Mouse (Mus musculus): ENCODE data around the gene Cstf1. TPM values are rescaled to one million over a fixed set of nuclear protein-coding genes. Genes with fewer than 3 reads are reported as not detected.
A peak's percentile ranks its signal among the peaks of the same experiment; 100 is the strongest.

The Cstf1 gene
- 30.3 and 37.6 TPM in 2 replicates for total RNA-seq (2014; rRNA removed)
- polyA plus RNA-seq (2015; fragmentation: Nextera tagmentation; extraction: Ambion mirVana): 28.9 and 29.3 TPM in 2 replicates

DNA sequence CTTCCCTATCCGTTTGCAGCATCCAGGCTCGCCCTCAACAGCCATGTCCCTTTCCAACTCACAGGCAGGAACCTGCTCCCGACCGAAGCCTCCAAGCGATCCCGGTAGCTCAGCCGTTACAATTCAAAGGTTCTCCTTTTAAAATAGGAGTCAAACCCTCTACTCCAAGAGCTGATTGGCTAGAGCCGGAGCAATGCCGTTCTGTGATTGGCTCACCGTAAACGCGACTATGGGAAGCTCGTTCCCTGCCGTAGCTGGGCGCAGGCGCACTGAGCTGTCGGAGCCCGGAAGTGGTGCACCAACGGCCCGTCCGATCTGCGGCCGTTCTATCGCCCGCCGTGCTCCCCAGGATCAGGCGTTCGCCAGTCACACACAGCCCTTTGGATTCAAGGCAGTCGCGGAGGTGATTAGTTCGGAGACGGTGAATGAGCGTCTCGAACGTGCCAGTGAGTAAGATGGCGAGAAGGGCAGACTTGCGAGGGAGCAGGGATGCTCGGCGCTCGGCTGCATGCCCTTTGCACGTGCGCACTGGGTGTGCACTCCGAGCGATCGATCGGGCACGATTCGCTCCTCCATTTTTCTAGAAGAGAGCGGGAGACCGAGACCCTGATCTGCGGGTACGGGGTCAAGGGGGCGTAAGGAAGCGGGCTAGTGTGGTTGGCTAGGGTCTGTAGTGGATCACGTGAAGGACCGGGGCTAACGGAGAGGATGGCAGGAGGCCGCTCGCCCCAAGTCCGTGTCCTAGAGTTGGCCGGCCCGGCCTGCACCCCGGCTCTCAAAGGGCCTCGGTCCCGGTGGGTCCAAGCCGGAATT, at the start of gene Cstf1, which contains the start of gene Aurka:
Gene Cstf1, plus strand, starts transcription at position 271 of the 813 bp plus-strand sequence.
Gene Aurka, minus strand, starts transcription at position 125 of the 813 bp plus-strand sequence.
- DNase-seq (peak; percentile 98), ATAC-seq (peak; percentile 99)
- Histone ChIP-seq H3K4me3 (ENCODE audit: low read depth, low read length) (peak within 1 kb of the TSS; percentile 84), H3K9me3 (ENCODE audit: low read length) (no peaks in the 10 kb centered on the region), H3K9ac (peak within 1 kb of the TSS; percentile 87), H3K36me3 (ENCODE audit: insufficient read depth) (peaks cover 23% of the 10 kb centered on the region), H3K27me3 (ENCODE audit: insufficient read depth, low read length) (no peaks in the 10 kb centered on the region), H3K27ac (ENCODE audit: low read depth, low read length) (peak within 1 kb of the TSS; percentile 92), H3K4me1 (ENCODE audit: insufficient read depth) (peaks cover 9% of the 10 kb centered on the region; the same call in 1 of the 2 replicates), H3K4me2 (ENCODE audit: low read depth) (peak within 1 kb of the TSS; percentile 88)
- TF ChIP-seq CTCF (IDR thresholded peaks at IDR 0.05; ENCODE audit: low read depth): no peak
- under 1% methylated on average over 66 of the region's 66 CpGs for WGBS

DNA sequence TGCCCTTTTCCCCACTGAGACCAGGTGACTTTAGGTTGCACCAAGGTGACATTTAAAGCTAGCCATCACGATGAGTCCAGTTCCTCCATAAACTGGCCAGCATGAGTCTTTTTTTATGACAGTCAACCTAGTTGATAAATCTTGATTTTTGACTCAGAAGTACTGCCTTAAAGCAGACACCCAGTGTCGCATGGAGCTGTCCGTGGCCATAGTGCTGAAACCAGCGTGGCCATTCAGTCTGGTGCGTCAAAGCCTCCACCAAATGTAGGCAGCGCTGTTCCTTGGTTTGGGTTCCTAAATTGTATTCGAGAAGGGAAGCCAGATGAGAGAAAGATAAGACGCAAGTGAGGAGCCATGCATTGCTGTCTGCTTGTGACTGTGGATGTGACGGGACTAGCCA, 49.6 kb upstream of the Cstf1 start:
- Histone ChIP-seq H3K4me1 (ENCODE audit: insufficient read depth) (no peaks in the 10 kb centered on the region), H3K9me3 (ENCODE audit: low read length) (no peaks in the 10 kb centered on the region), H3K4me2 (ENCODE audit: low read depth) (no peak overlapping the region), H3K27me3 (ENCODE audit: insufficient read depth, low read length) (no peaks in the 10 kb centered on the region), H3K4me3 (ENCODE audit: low read depth, low read length) (no peak overlapping the region), H3K27ac (ENCODE audit: low read depth, low read length) (no peak overlapping the region), H3K9ac (no peak overlapping the region), H3K36me3 (ENCODE audit: insufficient read depth) (no peaks in the 10 kb centered on the region)
- no peak for TF ChIP-seq CTCF (IDR thresholded peaks at IDR 0.05; ENCODE audit: low read depth)
- WGBS: 29% methylated on average over 9 of the region's 9 CpGs
- ATAC-seq (no peak), DNase-seq (no peak)

DNA sequence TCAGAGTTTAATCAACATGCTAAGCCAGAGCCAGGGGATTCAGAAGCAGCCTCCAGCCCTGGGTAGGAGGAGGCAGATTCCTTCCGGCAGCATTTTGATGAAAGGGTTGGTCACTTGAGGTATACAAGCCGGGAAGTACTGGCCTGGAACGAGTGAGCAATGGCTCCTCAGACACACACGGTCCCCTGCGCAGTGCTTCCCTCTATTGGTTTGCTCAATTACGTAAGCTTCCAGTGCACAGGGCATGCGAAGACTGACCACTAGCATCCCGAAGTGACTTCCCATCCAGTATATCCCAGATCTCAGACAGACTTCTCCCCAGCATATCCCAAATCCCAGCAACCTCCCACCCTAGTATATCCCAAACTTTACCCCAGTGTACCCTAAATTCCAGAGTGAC, 42.2 kb upstream of the Cstf1 start:
- WGBS: 50% methylated on average over 8 of the region's 8 CpGs
- H3K27ac ChIP-seq (ENCODE audit: low read depth, low read length): no peak overlapping the region
- H3K9ac ChIP-seq: no peak overlapping the region
- ATAC-seq (no peak), DNase-seq (no peak)
- TF ChIP-seq CTCF (IDR thresholded peaks at IDR 0.05; ENCODE audit: low read depth): peak; percentile 25; the same call in 1 of the 2 replicates
- H3K27me3 ChIP-seq (ENCODE audit: insufficient read depth, low read length): no peaks in the 10 kb centered on the region
- no peaks in the 10 kb centered on the region for H3K9me3 ChIP-seq (ENCODE audit: low read length)
- no peaks in the 10 kb centered on the region for H3K36me3 ChIP-seq (ENCODE audit: insufficient read depth)
- no peak overlapping the region for H3K4me2 ChIP-seq (ENCODE audit: low read depth)
- no peaks in the 10 kb centered on the region for H3K4me1 ChIP-seq (ENCODE audit: insufficient read depth)
- H3K4me3 ChIP-seq (ENCODE audit: low read depth, low read length): no peak overlapping the region

DNA sequence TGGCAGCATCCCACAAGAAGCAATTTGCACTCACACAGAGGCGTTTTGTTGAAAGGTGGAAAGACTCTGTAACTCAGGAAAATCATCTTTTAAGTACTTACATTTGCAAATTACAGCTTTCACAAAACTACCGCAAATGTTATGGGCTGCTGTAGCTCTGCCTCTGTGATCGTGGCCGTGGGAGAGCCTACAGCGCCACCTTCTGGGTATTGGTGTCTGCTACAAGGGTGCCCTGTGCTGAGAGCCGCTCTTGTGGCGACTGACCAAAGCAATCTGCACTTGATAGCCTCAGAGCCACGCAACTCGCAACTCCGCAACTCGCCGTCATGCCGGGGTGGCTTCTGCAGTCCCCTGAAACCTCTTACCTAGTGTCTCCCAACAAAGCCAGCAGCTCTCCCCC, 41.3 kb upstream of the Cstf1 start:
- Histone ChIP-seq H3K27me3 (ENCODE audit: insufficient read depth, low read length) (no peaks in the 10 kb centered on the region), H3K9me3 (ENCODE audit: low read length) (no peaks in the 10 kb centered on the region), H3K36me3 (ENCODE audit: insufficient read depth) (no peaks in the 10 kb centered on the region), H3K9ac (peak overlapping the region; percentile 38; the same call in 1 of the 2 replicates), H3K27ac (ENCODE audit: low read depth, low read length) (no peak overlapping the region), H3K4me3 (ENCODE audit: low read depth, low read length) (0 out of 2 replicates have a peak overlapping the region, but pooled peaks have one; percentile 10), H3K4me1 (ENCODE audit: insufficient read depth) (no peaks in the 10 kb centered on the region), H3K4me2 (ENCODE audit: low read depth) (peak overlapping the region; percentile 43)
- DNase-seq (peak; percentile 89), ATAC-seq (peak; percentile 96)
- peak; percentile 96 for TF ChIP-seq CTCF (IDR thresholded peaks at IDR 0.05; ENCODE audit: low read depth)
- WGBS: 1% methylated on average over 13 of the region's 13 CpGs

DNA sequence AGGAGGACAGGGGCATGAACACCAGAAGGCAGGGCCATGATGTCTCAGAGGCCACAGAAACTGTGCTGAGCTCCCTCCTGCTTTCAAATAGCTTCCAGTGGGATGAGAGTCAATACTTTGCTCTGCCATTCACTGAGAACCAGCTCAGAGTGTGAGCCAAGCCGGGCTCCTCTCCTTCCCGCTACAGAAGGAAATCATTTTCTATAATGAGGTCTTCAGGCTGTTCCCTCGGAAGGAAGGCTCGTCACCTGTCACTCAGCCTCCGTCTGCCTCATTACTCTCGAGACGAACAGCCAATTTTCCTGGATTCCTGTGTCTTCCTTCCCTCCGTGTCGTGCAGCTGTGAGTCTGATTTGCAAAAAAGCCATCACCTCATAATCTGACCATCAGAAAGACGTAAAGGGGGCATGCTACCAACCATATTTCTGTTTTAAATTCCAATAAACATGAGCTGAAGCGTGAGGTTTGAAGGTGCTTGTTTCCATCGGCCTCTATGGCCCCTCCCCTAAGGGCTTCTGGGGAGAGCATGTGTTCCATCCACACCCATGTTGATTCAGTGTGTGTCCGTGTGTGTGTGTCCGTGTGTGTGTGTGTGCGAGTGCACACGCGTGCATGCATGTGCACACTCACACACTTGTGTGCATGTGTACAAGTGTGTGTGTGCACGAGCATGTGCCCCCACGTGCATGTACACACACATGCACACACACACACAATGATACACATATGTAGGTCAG, 32.1 kb upstream of the Cstf1 start:
- Histone ChIP-seq H3K36me3 (ENCODE audit: insufficient read depth) (no peaks in the 10 kb centered on the region), H3K4me3 (ENCODE audit: low read depth, low read length) (no peak overlapping the region), H3K9ac (0 out of 2 replicates have a peak overlapping the region, but pooled peaks have one; percentile 14), H3K4me2 (ENCODE audit: low read depth) (no peak overlapping the region; the same call in 1 of the 2 replicates), H3K9me3 (ENCODE audit: low read length) (no peaks in the 10 kb centered on the region), H3K27me3 (ENCODE audit: insufficient read depth, low read length) (no peaks in the 10 kb centered on the region), H3K27ac (ENCODE audit: low read depth, low read length) (peak overlapping the region; percentile 76), H3K4me1 (ENCODE audit: insufficient read depth) (0 out of 2 replicates have a peak, but pooled peaks cover 9% of the 10 kb centered on the region)
- WGBS: 48% methylated on average over 19 of the region's 19 CpGs
- peak; percentile 91 for ATAC-seq
- no peak for TF ChIP-seq CTCF (IDR thresholded peaks at IDR 0.05; ENCODE audit: low read depth)
- peak; percentile 79 for DNase-seq

DNA sequence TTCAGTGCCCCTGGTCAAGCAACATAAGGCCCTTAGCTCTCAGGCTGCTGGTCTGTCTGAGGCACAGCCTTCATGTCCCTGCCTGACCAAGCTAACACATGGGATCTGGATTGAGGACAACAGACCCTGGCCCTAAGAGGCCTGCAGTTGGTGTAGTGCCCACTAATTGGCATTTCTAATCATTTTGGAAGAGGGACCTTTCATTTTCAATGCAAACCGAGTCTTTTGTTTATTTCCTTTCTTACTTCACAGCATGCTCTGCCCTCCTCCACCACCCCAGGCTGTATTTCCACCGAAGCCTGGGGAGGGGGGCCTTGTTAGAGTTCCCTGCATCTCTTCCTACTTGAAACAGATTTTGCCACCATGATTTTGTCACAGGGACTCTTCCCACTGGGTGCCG, 29.5 kb upstream of the Cstf1 start:
- DNase-seq (no peak), ATAC-seq (no peak)
- 17% methylated on average over 3 of the region's 3 CpGs for WGBS
- Histone ChIP-seq H3K27ac (ENCODE audit: low read depth, low read length) (no peak overlapping the region), H3K4me1 (ENCODE audit: insufficient read depth) (0 out of 2 replicates have a peak, but pooled peaks cover 9% of the 10 kb centered on the region), H3K9me3 (ENCODE audit: low read length) (no peaks in the 10 kb centered on the region), H3K27me3 (ENCODE audit: insufficient read depth, low read length) (no peaks in the 10 kb centered on the region), H3K9ac (no peak overlapping the region), H3K4me3 (ENCODE audit: low read depth, low read length) (no peak overlapping the region), H3K4me2 (ENCODE audit: low read depth) (no peak overlapping the region), H3K36me3 (ENCODE audit: insufficient read depth) (no peaks in the 10 kb centered on the region)
- no peak for TF ChIP-seq CTCF (IDR thresholded peaks at IDR 0.05; ENCODE audit: low read depth)

Measured in forebrain, postnatal 0 days (tissue).